Mouse (Mus musculus): ENCODE results near the gene Dcdc2a. TPM values are rescaled to one million over a fixed set of nuclear protein-coding genes. Genes with fewer than 3 reads are reported as not detected.

Dcdc2a gene
- polyA plus RNA-seq, 1 experiment from 2014 or later, result 64.0 TPM

DNA sequence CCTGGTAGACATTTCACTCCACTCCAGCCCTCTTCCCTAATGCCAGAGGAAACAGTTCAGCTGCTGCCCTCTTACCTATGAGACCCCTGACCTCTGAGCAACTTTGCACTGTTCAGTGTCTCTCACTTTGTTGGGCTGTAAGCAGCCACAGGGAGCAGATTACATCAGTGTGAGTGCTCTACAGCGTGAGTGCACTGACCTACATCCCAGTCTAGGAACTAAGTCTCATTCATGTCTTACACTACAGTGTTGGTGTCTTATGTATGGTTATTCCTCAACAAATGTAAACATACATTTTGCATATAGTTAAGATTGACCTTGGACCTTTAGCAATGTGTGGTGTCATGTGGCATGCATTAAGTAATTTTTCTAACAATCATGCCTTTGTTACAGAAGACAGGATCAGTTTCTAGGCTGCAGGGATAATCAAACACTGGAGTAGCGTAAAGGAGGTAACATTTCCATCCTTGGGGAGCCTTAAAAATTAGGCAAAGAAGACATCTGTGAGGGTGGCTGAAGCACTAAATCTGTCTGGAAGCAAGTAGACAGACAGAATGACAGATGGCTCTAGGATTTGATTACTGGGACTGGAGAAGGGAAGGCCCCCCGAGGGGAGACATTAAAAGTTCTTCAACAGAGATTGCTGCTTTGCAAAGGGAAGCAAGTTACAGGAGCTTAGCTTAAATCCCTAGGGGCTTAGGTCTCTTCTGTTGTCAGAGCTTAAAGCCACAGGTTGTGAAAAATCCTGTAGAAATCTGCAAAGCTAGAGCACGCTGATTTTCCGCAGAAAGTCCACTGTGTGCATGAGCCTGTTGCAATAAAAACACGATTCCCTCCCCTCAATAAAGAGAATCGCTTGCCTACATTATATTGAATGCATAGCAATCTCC, 130.9 kb downstream of the Dcdc2a start:
- H3K27me3 ChIP-seq (ENCODE audit: insufficient read depth, low read length), result no peaks in the 10 kb centered on the region
- no peak overlapping the region for H3K27ac ChIP-seq (ENCODE audit: low read length)
- H3K9ac ChIP-seq (replicated peaks; ENCODE audit: low read length), result no peak overlapping the region
- peak overlapping the region; percentile 34 for H3K4me2 ChIP-seq (replicated peaks; ENCODE audit: low read depth, low read length)
- no peaks in the 10 kb centered on the region for H3K36me3 ChIP-seq (ENCODE audit: insufficient read depth, low read length)
- 20% methylated on average over 7 of the region's 7 CpGs for WGBS
- H3K4me1 ChIP-seq (ENCODE audit: insufficient read depth, low read length), result peaks cover 4% of the 10 kb centered on the region; the same call in 1 of the 2 replicates
- no peak overlapping the region for H3K4me3 ChIP-seq (ENCODE audit: low read length)
- no peaks in the 10 kb centered on the region for H3K9me3 ChIP-seq (ENCODE audit: low read length)
- no peak; the same call in 1 of the 2 replicates for ATAC-seq (ENCODE audit: low FRiP score, low TSS enrichment)

DNA sequence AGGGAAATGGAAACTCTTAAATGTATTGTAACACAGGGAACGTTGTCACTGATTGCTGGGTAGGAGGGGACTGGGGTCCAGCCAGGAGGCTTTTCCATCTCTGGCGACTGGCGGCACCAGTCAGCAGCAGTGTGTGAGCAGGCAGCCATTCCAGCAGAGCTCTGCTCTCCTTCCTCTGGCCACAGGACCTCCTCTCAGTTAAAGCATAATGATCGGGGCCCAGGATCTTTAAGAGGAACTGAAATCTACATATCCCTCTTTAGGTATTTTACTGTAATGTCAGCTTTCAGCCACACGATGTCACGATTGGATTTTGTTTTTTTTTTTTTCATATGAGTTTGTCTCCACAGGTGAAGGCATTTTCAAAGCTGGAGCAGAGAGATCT, 131.5 kb downstream of the Dcdc2a start:
- WGBS, result 7% methylated on average over 6 of the region's 6 CpGs
- H3K36me3 ChIP-seq (ENCODE audit: insufficient read depth, low read length), result no peaks in the 10 kb centered on the region
- H3K4me3 ChIP-seq (ENCODE audit: low read length), result no peak overlapping the region
- peak overlapping the region; percentile 34 for H3K4me2 ChIP-seq (replicated peaks; ENCODE audit: low read depth, low read length)
- ATAC-seq (ENCODE audit: low FRiP score, low TSS enrichment), result no peak
- H3K9me3 ChIP-seq (ENCODE audit: low read length), result no peaks in the 10 kb centered on the region
- H3K27ac ChIP-seq (ENCODE audit: low read length), result no peak overlapping the region
- peaks cover 4% of the 10 kb centered on the region; the same call in 1 of the 2 replicates for H3K4me1 ChIP-seq (ENCODE audit: insufficient read depth, low read length)
- no peaks in the 10 kb centered on the region for H3K27me3 ChIP-seq (ENCODE audit: insufficient read depth, low read length)
- no peak overlapping the region for H3K9ac ChIP-seq (replicated peaks; ENCODE audit: low read length)

DNA sequence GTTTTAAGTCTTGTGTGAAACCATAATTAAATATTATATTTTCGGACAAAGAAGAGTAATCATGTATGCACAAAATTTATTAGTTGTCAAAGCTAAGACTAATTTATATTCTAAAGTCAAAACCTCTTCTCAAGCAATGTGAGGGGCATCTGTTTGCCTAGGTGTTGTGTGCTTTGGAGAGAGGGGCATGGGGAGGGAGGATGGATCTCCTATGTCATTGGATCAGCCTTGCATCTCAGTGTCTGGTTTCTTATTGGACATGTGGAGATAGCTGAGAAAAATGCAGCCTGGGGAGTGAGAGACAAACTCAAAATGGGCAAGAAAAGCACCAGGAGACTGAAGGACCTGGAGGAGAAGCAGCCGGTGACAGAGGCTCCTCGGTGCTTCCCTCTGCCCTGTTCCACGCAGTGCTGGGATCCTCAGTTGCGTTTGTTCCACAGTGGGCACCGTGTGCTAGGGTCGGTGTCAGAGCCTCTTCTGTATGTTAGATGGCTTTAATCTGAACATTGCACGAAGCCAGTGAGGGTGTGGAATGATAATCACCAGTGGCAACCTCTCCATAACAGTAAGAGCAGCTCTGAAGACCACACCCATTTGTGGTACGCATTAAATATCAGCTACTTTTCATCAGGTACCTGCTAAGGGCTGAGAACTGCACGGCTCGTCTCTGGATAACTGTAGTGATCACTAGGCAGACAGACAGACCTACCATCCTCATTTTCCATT, 133.8 kb downstream of the Dcdc2a start:
- ATAC-seq (ENCODE audit: low FRiP score, low TSS enrichment), result no peak
- Histone ChIP-seq H3K27ac (ENCODE audit: low read length) (no peak overlapping the region), H3K27me3 (ENCODE audit: insufficient read depth, low read length) (no peaks in the 10 kb centered on the region), H3K9ac (replicated peaks; ENCODE audit: low read length) (no peak overlapping the region), H3K9me3 (ENCODE audit: low read length) (no peaks in the 10 kb centered on the region), H3K4me2 (replicated peaks; ENCODE audit: low read depth, low read length) (no peak overlapping the region), H3K4me1 (ENCODE audit: insufficient read depth, low read length) (peaks cover 4% of the 10 kb centered on the region; the same call in 1 of the 2 replicates), H3K36me3 (ENCODE audit: insufficient read depth, low read length) (no peaks in the 10 kb centered on the region), H3K4me3 (ENCODE audit: low read length) (no peak overlapping the region)
- WGBS, result 78% methylated on average over 11 of the region's 11 CpGs

DNA sequence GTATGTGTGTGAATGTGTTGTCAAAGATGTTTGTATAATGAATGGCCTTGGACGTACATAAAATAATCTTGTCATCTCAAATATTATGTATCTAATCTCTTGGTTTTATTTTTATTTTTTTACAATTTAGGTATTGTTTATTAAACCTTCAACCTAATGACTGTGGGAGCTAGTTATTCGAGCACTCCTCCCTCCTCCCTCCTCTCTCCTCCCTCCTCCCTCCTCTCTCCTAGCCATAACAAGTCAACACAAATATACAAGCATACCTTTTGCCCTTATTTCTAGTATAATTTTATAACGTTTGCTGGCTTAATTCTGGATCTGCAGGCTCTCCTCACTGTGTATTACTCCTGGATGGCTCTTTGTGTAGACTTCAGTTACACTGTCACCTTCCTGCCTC, 134.4 kb downstream of the Dcdc2a start:
- Histone ChIP-seq H3K27ac (ENCODE audit: low read length) (no peak overlapping the region), H3K9ac (replicated peaks; ENCODE audit: low read length) (no peak overlapping the region), H3K4me2 (replicated peaks; ENCODE audit: low read depth, low read length) (no peak overlapping the region), H3K36me3 (ENCODE audit: insufficient read depth, low read length) (no peaks in the 10 kb centered on the region), H3K9me3 (ENCODE audit: low read length) (no peaks in the 10 kb centered on the region), H3K4me3 (ENCODE audit: low read length) (no peak overlapping the region), H3K27me3 (ENCODE audit: insufficient read depth, low read length) (no peaks in the 10 kb centered on the region), H3K4me1 (ENCODE audit: insufficient read depth, low read length) (peaks cover 4% of the 10 kb centered on the region; the same call in 1 of the 2 replicates)
- ATAC-seq (ENCODE audit: low FRiP score, low TSS enrichment), result no peak
- WGBS, result 76% methylated on average over 3 of the region's 3 CpGs

DNA sequence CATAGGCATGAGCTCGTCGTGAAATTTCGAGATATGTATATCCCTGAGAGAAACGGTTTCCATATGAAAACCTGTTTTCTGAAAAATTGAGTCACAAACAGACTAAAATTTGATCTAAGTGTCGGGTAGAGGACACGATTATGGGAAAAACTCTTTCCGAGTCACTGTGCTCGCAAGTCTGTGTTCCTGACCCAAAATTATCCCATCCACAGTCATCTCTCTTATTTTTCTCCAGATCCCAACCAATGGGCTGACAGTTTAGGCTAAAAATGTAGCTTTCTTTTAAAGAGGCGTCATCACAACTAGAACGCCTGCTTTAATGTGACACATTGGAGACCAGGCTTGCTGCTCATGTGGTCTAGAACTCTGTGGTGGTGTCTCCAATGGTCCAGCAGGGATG, 139.9 kb downstream of the Dcdc2a start:
- ATAC-seq (ENCODE audit: low FRiP score, low TSS enrichment), result no peak
- 89% methylated on average over 10 of the region's 10 CpGs for WGBS

DNA sequence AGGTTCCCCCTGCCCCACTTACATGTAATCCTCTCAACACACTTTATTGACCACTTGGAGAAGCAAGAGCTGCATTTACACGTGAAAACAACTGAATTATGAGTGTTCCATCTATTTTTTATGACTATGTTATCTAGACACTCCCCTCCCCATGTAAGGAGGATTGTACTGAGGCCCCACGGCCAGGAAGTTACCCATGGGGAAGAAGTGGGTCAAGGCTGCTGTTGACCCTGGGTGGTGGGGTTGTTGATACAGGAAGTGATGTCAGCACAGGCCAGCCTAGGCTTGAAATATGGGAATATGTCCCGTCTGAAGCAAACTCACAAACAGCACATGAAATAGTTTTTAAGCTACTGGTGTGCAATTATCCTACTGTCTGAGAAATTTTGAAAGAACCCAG, 144.1 kb downstream of the Dcdc2a start:
- no peaks in the 10 kb centered on the region for H3K4me1 ChIP-seq (ENCODE audit: insufficient read depth, low read length)
- ATAC-seq (ENCODE audit: low FRiP score, low TSS enrichment), result no peak
- H3K9ac ChIP-seq (replicated peaks; ENCODE audit: low read length), result no peak overlapping the region
- H3K27ac ChIP-seq (ENCODE audit: low read length), result no peak overlapping the region
- no peak overlapping the region for H3K4me2 ChIP-seq (replicated peaks; ENCODE audit: low read depth, low read length)
- 41% methylated on average over 3 of the region's 3 CpGs for WGBS
- no peaks in the 10 kb centered on the region for H3K27me3 ChIP-seq (ENCODE audit: insufficient read depth, low read length)
- no peaks in the 10 kb centered on the region for H3K36me3 ChIP-seq (ENCODE audit: insufficient read depth, low read length)
- H3K4me3 ChIP-seq (ENCODE audit: low read length), result no peak overlapping the region
- no peaks in the 10 kb centered on the region for H3K9me3 ChIP-seq (ENCODE audit: low read length)

More for the DNA sequence above, 139.9 kb downstream of the Dcdc2a start:
- Histone ChIP-seq H3K27me3 (ENCODE audit: insufficient read depth, low read length) (no peaks in the 10 kb centered on the region), H3K4me1 (ENCODE audit: insufficient read depth, low read length) (no peaks in the 10 kb centered on the region), H3K4me3 (ENCODE audit: low read length) (no peak overlapping the region), H3K9me3 (ENCODE audit: low read length) (no peaks in the 10 kb centered on the region), H3K4me2 (replicated peaks; ENCODE audit: low read depth, low read length) (no peak overlapping the region), H3K36me3 (ENCODE audit: insufficient read depth, low read length) (no peaks in the 10 kb centered on the region), H3K27ac (ENCODE audit: low read length) (no peak overlapping the region), H3K9ac (replicated peaks; ENCODE audit: low read length) (no peak overlapping the region)

DNA sequence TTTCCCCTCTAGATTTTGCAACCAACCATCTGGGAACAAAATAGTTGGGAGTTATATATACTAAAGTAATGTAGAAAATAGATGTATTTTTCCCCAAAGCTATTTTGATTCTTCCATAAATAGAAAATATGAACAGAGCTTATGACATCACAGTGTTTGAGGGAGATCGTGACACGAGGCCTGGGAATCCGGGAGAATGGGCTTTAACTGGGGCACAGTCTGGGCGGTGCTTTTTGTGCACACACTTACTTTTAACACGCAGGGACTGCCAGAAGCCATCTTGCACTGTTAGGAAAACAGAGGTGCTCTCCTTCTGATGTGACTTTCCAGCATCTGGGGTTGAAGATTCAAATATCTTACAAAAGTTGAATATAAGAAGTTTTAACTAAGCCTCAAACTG, 151.1 kb downstream of the Dcdc2a start:
- H3K4me1 ChIP-seq (ENCODE audit: insufficient read depth, low read length), result no peaks in the 10 kb centered on the region
- ATAC-seq (ENCODE audit: low FRiP score, low TSS enrichment), result no peak
- no peak overlapping the region for H3K4me3 ChIP-seq (ENCODE audit: low read length)
- H3K27me3 ChIP-seq (ENCODE audit: insufficient read depth, low read length), result no peaks in the 10 kb centered on the region
- no peaks in the 10 kb centered on the region for H3K36me3 ChIP-seq (ENCODE audit: insufficient read depth, low read length)
- H3K9ac ChIP-seq (replicated peaks; ENCODE audit: low read length), result no peak overlapping the region
- no peaks in the 10 kb centered on the region for H3K9me3 ChIP-seq (ENCODE audit: low read length)
- H3K4me2 ChIP-seq (replicated peaks; ENCODE audit: low read depth, low read length), result no peak overlapping the region
- 82% methylated on average over 5 of the region's 5 CpGs for WGBS
- H3K27ac ChIP-seq (ENCODE audit: low read length), result no peak overlapping the region

DNA sequence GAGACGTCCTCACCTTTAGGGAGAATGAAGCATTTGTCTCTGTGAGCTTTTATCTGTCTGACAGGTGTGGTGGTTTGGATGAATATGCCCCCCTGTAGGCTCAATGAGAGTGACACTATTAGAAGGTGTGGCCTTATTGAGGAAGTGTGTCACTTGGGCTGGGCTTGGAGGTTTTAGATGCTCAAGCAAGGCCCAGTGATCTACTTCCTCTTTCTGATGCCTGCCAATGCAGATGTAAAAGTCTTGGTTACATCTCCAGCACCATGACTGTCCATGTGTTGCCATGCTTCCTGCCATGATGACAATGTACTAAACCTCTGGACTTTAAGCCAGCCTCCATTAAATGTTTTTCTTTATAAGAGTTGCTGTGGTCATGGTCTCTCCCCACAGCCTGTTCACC, 162.6 kb downstream of the Dcdc2a start:
- 91% methylated on average over 1 of the region's 1 CpGs for WGBS
- ATAC-seq (ENCODE audit: low FRiP score, low TSS enrichment), result no peak

DNA sequence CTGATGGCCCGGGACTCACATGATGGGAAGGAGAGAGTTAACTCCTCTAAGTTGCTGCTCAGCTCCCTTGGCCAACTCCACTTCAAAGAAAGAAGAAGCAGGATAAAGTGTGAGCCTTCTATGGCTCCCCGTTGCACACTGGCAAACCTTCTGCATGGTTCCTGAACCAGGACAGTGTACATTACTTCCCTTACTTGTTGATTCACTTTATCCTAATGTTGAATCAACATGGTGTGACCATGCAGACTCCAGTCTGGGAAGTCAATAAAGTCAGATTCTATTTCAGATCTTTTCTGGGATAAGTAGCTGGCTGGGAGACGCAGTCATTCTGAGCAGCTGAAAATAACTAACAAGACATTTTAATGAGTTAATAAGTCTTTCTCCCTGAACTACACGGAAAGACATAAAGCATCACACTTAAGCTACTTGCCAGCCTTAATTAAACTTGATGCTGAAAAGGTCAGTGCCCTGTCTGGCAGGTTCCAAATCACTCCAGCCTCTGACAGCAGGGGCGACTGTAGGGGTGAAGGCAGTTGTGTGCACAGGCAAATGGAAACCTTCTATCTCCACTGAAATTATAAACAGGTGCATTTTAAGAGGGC, 164.5 kb downstream of the Dcdc2a start:
- Histone ChIP-seq H3K36me3 (ENCODE audit: insufficient read depth, low read length) (no peaks in the 10 kb centered on the region), H3K4me3 (ENCODE audit: low read length) (no peak overlapping the region), H3K9ac (replicated peaks; ENCODE audit: low read length) (no peak overlapping the region), H3K27me3 (ENCODE audit: insufficient read depth, low read length) (no peaks in the 10 kb centered on the region), H3K4me2 (replicated peaks; ENCODE audit: low read depth, low read length) (no peak overlapping the region), H3K4me1 (ENCODE audit: insufficient read depth, low read length) (0 out of 2 replicates have a peak, but pooled peaks cover 9% of the 10 kb centered on the region), H3K27ac (ENCODE audit: low read length) (no peak overlapping the region), H3K9me3 (ENCODE audit: low read length) (no peaks in the 10 kb centered on the region)
- 23% methylated on average over 5 of the region's 5 CpGs for WGBS
- ATAC-seq (ENCODE audit: low FRiP score, low TSS enrichment), result peak; percentile 94

More for the DNA sequence above, 162.6 kb downstream of the Dcdc2a start:
- Histone ChIP-seq H3K4me3 (ENCODE audit: low read length) (no peak overlapping the region), H3K27ac (ENCODE audit: low read length) (no peak overlapping the region), H3K36me3 (ENCODE audit: insufficient read depth, low read length) (no peaks in the 10 kb centered on the region), H3K9ac (replicated peaks; ENCODE audit: low read length) (no peak overlapping the region), H3K4me1 (ENCODE audit: insufficient read depth, low read length) (0 out of 2 replicates have a peak, but pooled peaks cover 9% of the 10 kb centered on the region), H3K27me3 (ENCODE audit: insufficient read depth, low read length) (no peaks in the 10 kb centered on the region), H3K4me2 (replicated peaks; ENCODE audit: low read depth, low read length) (no peak overlapping the region), H3K9me3 (ENCODE audit: low read length) (no peaks in the 10 kb centered on the region)
